In the genomic region with DNA sequence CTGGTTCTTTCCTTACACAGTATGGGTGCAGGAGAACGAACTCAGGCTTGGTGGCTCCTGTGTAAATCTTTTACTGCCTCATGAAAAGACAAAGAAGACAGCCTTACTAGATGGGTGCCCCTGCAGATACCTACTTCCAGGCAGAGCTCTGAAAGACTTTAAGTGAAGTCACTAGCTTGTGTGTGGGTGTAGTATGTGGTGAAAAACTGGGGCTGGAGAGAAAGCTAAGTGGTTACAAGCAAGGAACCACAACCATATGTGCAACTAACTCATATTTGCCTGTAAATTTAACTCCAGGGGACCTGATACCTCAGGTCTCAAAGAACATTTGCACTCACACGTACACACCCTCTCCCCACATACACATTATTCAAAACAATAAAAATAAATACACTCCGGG, we compare ENCODE assay signal across 7 mouse cellular contexts. TPM values are rescaled to one million over a fixed set of nuclear protein-coding genes. Genes with fewer than 3 reads are reported as not detected.
DNase-seq lines count a peak whose midpoint lies in the region; ATAC-seq and TF ChIP-seq lines count a peak whose summit lies in the region.

No protein-coding gene starts in this region.

- ATAC-seq in lung, embryonic 14.5 days (ENCODE audit: insufficient read depth), result no peak
- ATAC-seq in embryonic facial prominence, embryonic 15.5 days (ENCODE audit: insufficient number of reproducible peaks, low FRiP score, low TSS enrichment, low read depth), result no peak
- no peak for ATAC-seq in limb, embryonic 11.5 days (ENCODE audit: insufficient number of reproducible peaks, low FRiP score, low TSS enrichment, low read depth)
- no peak for ATAC-seq in stomach, embryonic 14.5 days (ENCODE audit: insufficient number of reproducible peaks, insufficient read depth, low FRiP score, low read depth)

- H3K4me2 ChIP-seq in lung, embryonic 14.5 days, result peak overlapping the region; percentile 82
- peak overlapping the region; percentile 86 for H3K4me2 ChIP-seq in embryonic facial prominence, embryonic 15.5 days (replicated peaks)
- peak overlapping the region; percentile 88 for H3K4me2 ChIP-seq in limb, embryonic 11.5 days (ENCODE audit: low read depth, severe bottlenecking)
- peak overlapping the region; percentile 90 for H3K4me2 ChIP-seq in stomach, embryonic 14.5 days (replicated peaks; ENCODE audit: low read depth, low read length)

- no peaks in the 10 kb centered on the region for H3K9me3 ChIP-seq in lung, embryonic 14.5 days (ENCODE audit: low read depth, low read length)
- no peaks in the 10 kb centered on the region for H3K9me3 ChIP-seq in embryonic facial prominence, embryonic 15.5 days (replicated peaks)
- no peaks in the 10 kb centered on the region for H3K9me3 ChIP-seq in limb, embryonic 11.5 days (ENCODE audit: control insufficient read depth, low read length)
- H3K9me3 ChIP-seq in stomach, embryonic 14.5 days (ENCODE audit: control insufficient read depth, low read depth, low read length), result no peaks in the 10 kb centered on the region

- H3K4me3 ChIP-seq in lung, embryonic 14.5 days (ENCODE audit: low read depth, low read length), result peak overlapping the region; percentile 57
- H3K4me3 ChIP-seq in embryonic facial prominence, embryonic 15.5 days (replicated peaks), result peak overlapping the region; percentile 89
- peak overlapping the region; percentile 71 for H3K4me3 ChIP-seq in limb, embryonic 11.5 days (ENCODE audit: low read depth, low read length)
- H3K4me3 ChIP-seq in stomach, embryonic 14.5 days (ENCODE audit: low read depth, low read length), result peak overlapping the region; percentile 86

- H3K4me1 ChIP-seq in lung, embryonic 14.5 days (ENCODE audit: insufficient read depth), result peaks cover 10% of the 10 kb centered on the region
- H3K4me1 ChIP-seq in embryonic facial prominence, embryonic 15.5 days, result peaks cover 61% of the 10 kb centered on the region
- peaks cover 23% of the 10 kb centered on the region for H3K4me1 ChIP-seq in limb, embryonic 11.5 days (ENCODE audit: control insufficient read depth, insufficient read depth, low read length)
- H3K4me1 ChIP-seq in stomach, embryonic 14.5 days (ENCODE audit: control insufficient read depth, insufficient read depth, low read length), result peaks cover 33% of the 10 kb centered on the region

- WGBS in lung, embryonic 14.5 days, result 24% methylated on average over 3 of the region's 3 CpGs
- 31% methylated on average over 3 of the region's 3 CpGs for WGBS in embryonic facial prominence, embryonic 15.5 days
- 21% methylated on average over 3 of the region's 3 CpGs for WGBS in limb, embryonic 11.5 days
- 29% methylated on average over 3 of the region's 3 CpGs for WGBS in stomach, embryonic 14.5 days

- DNase-seq in lung, embryonic 14.5 days, result no peak
- no peak for DNase-seq in lung, postnatal 10 days
- DNase-seq in limb, embryonic 11.5 days (ENCODE audit: low spot score), result no peak
- no peak for DNase-seq in layer of hippocampus, postnatal 36 days
- DNase-seq in adrenal gland, postnatal 36 days, result no peak

- no peak for TF ChIP-seq CTCF in lung, embryonic 14.5 days (IDR thresholded peaks at IDR 0.05; ENCODE audit: low read depth)

- H3K27ac ChIP-seq in lung, embryonic 14.5 days (ENCODE audit: low read depth), result 0 out of 2 replicates have a peak overlapping the region, but pooled peaks have one; percentile 10
- peak overlapping the region; percentile 84 for H3K27ac ChIP-seq in embryonic facial prominence, embryonic 15.5 days (replicated peaks)
- H3K27ac ChIP-seq in limb, embryonic 11.5 days (replicated peaks; ENCODE audit: low read depth, low read length), result no peak overlapping the region
- H3K27ac ChIP-seq in stomach, embryonic 14.5 days (ENCODE audit: low read length), result no peak overlapping the region

- H3K9ac ChIP-seq in lung, embryonic 14.5 days, result peak overlapping the region; percentile 62
- H3K9ac ChIP-seq in embryonic facial prominence, embryonic 15.5 days, result peak overlapping the region; percentile 66
- peak overlapping the region; percentile 69 for H3K9ac ChIP-seq in limb, embryonic 11.5 days (ENCODE audit: low read length)
- peak overlapping the region; percentile 61 for H3K9ac ChIP-seq in stomach, embryonic 14.5 days (replicated peaks; ENCODE audit: low read depth, low read length)

- peaks cover 30% of the 10 kb centered on the region for H3K36me3 ChIP-seq in lung, embryonic 14.5 days (ENCODE audit: insufficient read depth)
- H3K36me3 ChIP-seq in embryonic facial prominence, embryonic 15.5 days, result peaks cover 25% of the 10 kb centered on the region
- H3K36me3 ChIP-seq in limb, embryonic 11.5 days (ENCODE audit: control insufficient read depth, insufficient read depth, low read length), result peaks cover 7% of the 10 kb centered on the region
- H3K36me3 ChIP-seq in stomach, embryonic 14.5 days (ENCODE audit: control insufficient read depth, insufficient read depth, low read length), result peaks cover 25% of the 10 kb centered on the region

- H3K27me3 ChIP-seq in lung, embryonic 14.5 days (ENCODE audit: insufficient read depth, low read length), result no peaks in the 10 kb centered on the region
- H3K27me3 ChIP-seq in embryonic facial prominence, embryonic 15.5 days, result peaks cover 4% of the 10 kb centered on the region; the same call in 1 of the 2 replicates
- no peaks in the 10 kb centered on the region for H3K27me3 ChIP-seq in limb, embryonic 11.5 days (ENCODE audit: control insufficient read depth, insufficient read depth, low read length)
- no peaks in the 10 kb centered on the region for H3K27me3 ChIP-seq in stomach, embryonic 14.5 days (ENCODE audit: control insufficient read depth, insufficient read depth, low read length)

RNA-seq across cellular contexts. Expression of gene Fibp, which starts 0.5 kb away (rescaled TPM):
- 101 and 104 TPM in 2 replicates for polyA plus RNA-seq in lung, embryonic 14.5 days (2014; fragmentation: Nextera tagmentation; extraction: Ambion mirVana)
- polyA plus RNA-seq in embryonic facial prominence, embryonic 15.5 days (2015; fragmentation: Nextera tagmentation; extraction: Ambion mirVana), result 114 and 125 TPM in 2 replicates
- 113 and 116 TPM in 2 replicates for polyA plus RNA-seq in limb, embryonic 11.5 days (2014; fragmentation: Nextera tagmentation; extraction: Ambion mirVana)
- 126 and 130 TPM in 2 replicates for polyA plus RNA-seq in stomach, embryonic 14.5 days (2014; fragmentation: Nextera tagmentation; extraction: Ambion mirVana)
- total RNA-seq in layer of hippocampus, postnatal 36 days (2021), result 10 to 100 TPM; 85.5 to 86.3 TPM
- total RNA-seq in adrenal gland, postnatal 36 days (2021), result 10 to 100 TPM; 89.1 to 95.3 TPM

RNA-seq across cellular contexts. Expression of gene Ccdc85b, which starts 2.2 kb away (rescaled TPM):
- 9.0 and 10.0 TPM in 2 replicates for polyA plus RNA-seq in lung, embryonic 14.5 days (2014; fragmentation: Nextera tagmentation; extraction: Ambion mirVana)
- polyA plus RNA-seq in embryonic facial prominence, embryonic 15.5 days (2015; fragmentation: Nextera tagmentation; extraction: Ambion mirVana), result 8.0 and 8.9 TPM in 2 replicates
- 7.9 and 9.2 TPM in 2 replicates for polyA plus RNA-seq in limb, embryonic 11.5 days (2014; fragmentation: Nextera tagmentation; extraction: Ambion mirVana)
- polyA plus RNA-seq in stomach, embryonic 14.5 days (2014; fragmentation: Nextera tagmentation; extraction: Ambion mirVana), result 6.8 and 7.8 TPM in 2 replicates
- 10 to 100 TPM; 34.8 to 38.3 TPM for total RNA-seq in layer of hippocampus, postnatal 36 days (2021)
- total RNA-seq in adrenal gland, postnatal 36 days (2021), result 1 to 10 TPM; 7.9 to 8.3 TPM

RNA-seq across cellular contexts. Expression of gene Ctsw, which starts 8.4 kb away (rescaled TPM):
- polyA plus RNA-seq in lung, embryonic 14.5 days (2014; fragmentation: Nextera tagmentation; extraction: Ambion mirVana), result 1.0 and 1.8 TPM in 2 replicates
- polyA plus RNA-seq in embryonic facial prominence, embryonic 15.5 days (2015; fragmentation: Nextera tagmentation; extraction: Ambion mirVana), result 1.4 and 2.8 TPM in 2 replicates
- 0.72 and 1.0 TPM in 2 replicates for polyA plus RNA-seq in limb, embryonic 11.5 days (2014; fragmentation: Nextera tagmentation; extraction: Ambion mirVana)
- 1.5 and 2.3 TPM in 2 replicates for polyA plus RNA-seq in stomach, embryonic 14.5 days (2014; fragmentation: Nextera tagmentation; extraction: Ambion mirVana)
- not detected for total RNA-seq in layer of hippocampus, postnatal 36 days (2021)
- under 1 TPM in 1 of 2 experiments, not detected in 1; 0.26 TPM for total RNA-seq in adrenal gland, postnatal 36 days (2021)

RNA-seq across cellular contexts. Expression of gene Fosl1, which starts 12.5 kb away (rescaled TPM):
- not detected in 2 replicates for polyA plus RNA-seq in lung, embryonic 14.5 days (2014; fragmentation: Nextera tagmentation; extraction: Ambion mirVana)
- polyA plus RNA-seq in embryonic facial prominence, embryonic 15.5 days (2015; fragmentation: Nextera tagmentation; extraction: Ambion mirVana), result not detected in 2 replicates
- not detected in 2 replicates for polyA plus RNA-seq in limb, embryonic 11.5 days (2014; fragmentation: Nextera tagmentation; extraction: Ambion mirVana)
- not detected in 2 replicates for polyA plus RNA-seq in stomach, embryonic 14.5 days (2014; fragmentation: Nextera tagmentation; extraction: Ambion mirVana)
- total RNA-seq in layer of hippocampus, postnatal 36 days (2021), result not detected
- 1 to 10 TPM in 1 of 2 experiments, not detected in 1; 5.3 TPM for total RNA-seq in adrenal gland, postnatal 36 days (2021)

RNA-seq across cellular contexts. Expression of gene Efemp2, which starts 13.9 kb away (rescaled TPM):
- polyA plus RNA-seq in lung, embryonic 14.5 days (2014; fragmentation: Nextera tagmentation; extraction: Ambion mirVana), result 178 and 192 TPM in 2 replicates
- 219 and 226 TPM in 2 replicates for polyA plus RNA-seq in embryonic facial prominence, embryonic 15.5 days (2015; fragmentation: Nextera tagmentation; extraction: Ambion mirVana)
- polyA plus RNA-seq in limb, embryonic 11.5 days (2014; fragmentation: Nextera tagmentation; extraction: Ambion mirVana), result 100 and 105 TPM in 2 replicates
- polyA plus RNA-seq in stomach, embryonic 14.5 days (2014; fragmentation: Nextera tagmentation; extraction: Ambion mirVana), result 177 and 179 TPM in 2 replicates
- total RNA-seq in layer of hippocampus, postnatal 36 days (2021), result 10 to 100 TPM; 10.9 to 12.4 TPM
- 10 to 100 TPM; 50.2 to 87.9 TPM for total RNA-seq in adrenal gland, postnatal 36 days (2021)

Comparison
In these comparisons a context has a peak if more than half of its experiments do, and no peak if none do; other contexts are left out.
1. H3K27ac ChIP-seq: peak in lung, embryonic 14.5 days (single experiment) and embryonic facial prominence, embryonic 15.5 days (single experiment); none in limb, embryonic 11.5 days (single experiment) and stomach, embryonic 14.5 days (single experiment).
2. Peak in every context shown above with its lines, with median percentiles within 50 percentile points of each other: H3K4me2 ChIP-seq, H3K4me3 ChIP-seq and H3K9ac ChIP-seq.